Mouse (Mus musculus) liver, embryonic 14.5 days (tissue): ENCODE measurements at regions not wholly inside any gene's neighbourhood (a gene's known extent, or its start where the extent isn't known, plus 50 kb on each side); places are given as distances from the start of the nearest gene placed in this dataset. TPM values are rescaled to one million over a fixed set of nuclear protein-coding genes. Genes with fewer than 3 reads are reported as not detected.

ENCODE experiments used
- ATAC-seq: fragments of 200-750 bp; cut with Nextera tagmentation; 2 replicates; pipeline ENCODE4 v1.8.0; 2017; ENCODE audit warnings: moderate number of reproducible peaks, mild to moderate bottlenecking, moderate library complexity; ENCODE audit not compliant: insufficient read depth
- DNase-seq, 3 experiments: peaks; one replicate each; pipeline ENCODE4 v3.0.0-alpha.2; 2012 to 2013; ENCODE audit warnings: low read depth in 3 of 3, low spot score in 3 of 3
- H3K27ac ChIP-seq: fragments of 300-500 bp; sonication (generic); 2 replicates; pipeline ENCODE4 v1.5.1; 2014; ENCODE audit warnings: moderate library complexity, mild to moderate bottlenecking, control low read depth, inconsistent platforms
- H3K27me3 ChIP-seq: fragments of 300-500 bp; sonication (generic); 2 replicates; pipeline ENCODE4 v1.6.1; 2014; ENCODE audit warnings: mild to moderate bottlenecking, low read length, moderate library complexity; ENCODE audit not compliant: control insufficient read depth, insufficient read depth
- H3K36me3 ChIP-seq: fragments of 300-500 bp; sonication (generic); replicated peaks from 2 replicates; pipeline ENCODE4 v1.6.1; 2014; ENCODE audit warnings: low read depth; ENCODE audit not compliant: control insufficient read depth, insufficient read depth
- H3K4me1 ChIP-seq, 2 experiments: fragments of 200-500 bp in 1 of 2; fragments of 300-500 bp in 1 of 2; sonication (generic) in 1 of 2; replicated peaks; 2 replicates each; pipeline ENCODE4 v1.6.1; 2012 to 2014; ENCODE audit warnings: antibody characterized with exemption in 1 of 2, inconsistent platforms in 1 of 2, low read length in 1 of 2; ENCODE audit not compliant: control insufficient read depth in 2 of 2, insufficient read depth in 2 of 2
- H3K4me2 ChIP-seq: fragments of 300-500 bp; sonication (generic); 2 replicates; pipeline ENCODE4 v1.6.1; 2014; ENCODE audit warnings: low read depth, mild to moderate bottlenecking, control low read depth, moderate library complexity
- H3K4me3 ChIP-seq, 2 experiments: fragments of 200-500 bp in 1 of 2; fragments of 300-500 bp in 1 of 2; sonication (generic) in 1 of 2; 2 replicates each; pipeline ENCODE4 v1.5.1; 2012 to 2014; ENCODE audit warnings: low read depth in 2 of 2, low read length in 2 of 2, mild to moderate bottlenecking in 2 of 2, control low read depth in 1 of 2, inconsistent platforms in 1 of 2, moderate library complexity in 1 of 2; ENCODE audit not compliant: insufficient read depth in 1 of 2
- H3K9ac ChIP-seq: fragments of 300-500 bp; sonication (generic); replicated peaks from 2 replicates; pipeline ENCODE4 v1.6.1; 2014; ENCODE audit warnings: mild to moderate bottlenecking, control low read depth, moderate library complexity
- H3K9me3 ChIP-seq: fragments of 300-500 bp; sonication (generic); 2 replicates; pipeline ENCODE4 v1.6.1; 2016; ENCODE audit warnings: low read length, mixed read lengths; ENCODE audit not compliant: control insufficient read depth
- CTCF ChIP-seq: IDR thresholded peaks from 2 replicates; pipeline ENCODE4 v1.5.1; 2016; ENCODE audit warnings: antibody characterized with exemption, low read depth, control low read depth
- EP300 ChIP-seq: IDR thresholded peaks from 2 replicates; pipeline ENCODE4 v1.6.1; 2016; ENCODE audit warnings: antibody characterized with exemption, low read depth
- WGBS: fragments of 180-500 bp; shearing (Covaris S2); extraction: QIAGEN DNeasy Blood & Tissue Kit; methylation state at CpG from one replicate; pipeline ENCODE4 v1.1.7; 2014; ENCODE audit not compliant: insufficient replicate concordance; 5-methylcytosine and 5-hydroxymethylcytosine counted together
- microRNA-seq: library from miRNA; unstranded; fragments of <30 nt; microRNA quantifications from one replicate; pipeline ENCODE4, GENCODE M21; 2016

GRCm38 (mm10) chr1:136784178-136784577 is 159.5 kb downstream of the Zfp281 start:
- WGBS, result 19% methylated on average over 9 of the region's 9 CpGs
- H3K36me3 ChIP-seq, result no peaks in the 10 kb centered on the region

GRCm38 (mm10) chr1:136788979-136789513 is 164.3 kb downstream of the Zfp281 start:
- WGBS, result 73% methylated on average over 30 of the region's 30 CpGs
- TF ChIP-seq CTCF (no peak), EP300 (no peak)
- ATAC-seq, result no peak

More at GRCm38 (mm10) chr1:136784178-136784577, 159.5 kb downstream of the Zfp281 start:
- Histone ChIP-seq H3K4me2 (no peak overlapping the region), H3K4me1 (0 out of 4 replicates have a peak, but pooled peaks cover 0 to 5% of the 10 kb centered on the region in 2 experiments), H3K4me3 (no peak overlapping the region), H3K27ac (no peak overlapping the region), H3K9ac (no peak overlapping the region), H3K9me3 (no peaks in the 10 kb centered on the region), H3K27me3 (no peaks in the 10 kb centered on the region)
- DNase-seq (no peak), ATAC-seq (no peak)
- TF ChIP-seq CTCF, result no peak
- no peak for TF ChIP-seq EP300

GRCm38 (mm10) chr1:136791641-136792040 is 166.9 kb downstream of the Zfp281 start:
- Histone ChIP-seq H3K9ac (no peak overlapping the region), H3K4me3 (no peak overlapping the region), H3K36me3 (no peaks in the 10 kb centered on the region), H3K9me3 (no peaks in the 10 kb centered on the region), H3K27ac (no peak overlapping the region), H3K4me2 (no peak overlapping the region), H3K4me1 (peaks cover 0 to under 1% of the 10 kb centered on the region in 2 experiments; a peak in 1 of 4 replicates), H3K27me3 (no peaks in the 10 kb centered on the region)
- no peak for TF ChIP-seq EP300
- TF ChIP-seq CTCF, result no peak
- no peak for ATAC-seq
- no peak for DNase-seq
- WGBS, result 51% methylated on average over 1 of the region's 1 CpGs

More at GRCm38 (mm10) chr1:136788979-136789513, 164.3 kb downstream of the Zfp281 start:
- Histone ChIP-seq H3K27ac (no peak overlapping the region), H3K9me3 (no peaks in the 10 kb centered on the region), H3K4me3 (no peak overlapping the region), H3K27me3 (no peaks in the 10 kb centered on the region), H3K4me2 (no peak overlapping the region), H3K36me3 (no peaks in the 10 kb centered on the region), H3K4me1 (no peaks in the 10 kb centered on the region), H3K9ac (no peak overlapping the region)
- no peak for DNase-seq

Small RNA genes in the stretch of these regions (microRNA-seq; reads per million reads assigned to microRNA genes)
- not detected for gene Gm22132
